Mouse (Mus musculus) thymus, adult 2 months (tissue): ENCODE data around the gene Pkdcc. TPM values are rescaled to one million over a fixed set of nuclear protein-coding genes. Genes with fewer than 3 reads are reported as not detected.
A peak's percentile ranks its signal among the peaks of the same experiment; 100 is the strongest.

Experiments
- DNase-seq: peaks from one replicate; pipeline ENCODE4 v3.0.0; 2021
- H3K27ac ChIP-seq: fragments of 200-500 bp; 2 replicates; pipeline ENCODE4 v1.5.1; 2012; ENCODE audit warnings: low read length, control low read depth; ENCODE audit not compliant: control insufficient read depth, insufficient read depth
- H3K27me3 ChIP-seq: fragments of 200-500 bp; 2 replicates; pipeline ENCODE4 v1.6.1; 2012; ENCODE audit warnings: mild to moderate bottlenecking, low read length, moderate library complexity, mixed read lengths; ENCODE audit not compliant: control insufficient read depth, insufficient read depth
- H3K36me3 ChIP-seq: fragments of 200-500 bp; 2 replicates; pipeline ENCODE4 v1.6.1; 2012; ENCODE audit warnings: mild to moderate bottlenecking, low read length, moderate library complexity; ENCODE audit not compliant: control insufficient read depth, insufficient read depth
- H3K4me1 ChIP-seq: fragments of 200-500 bp; replicated peaks from 2 replicates; pipeline ENCODE4 v1.6.1; 2012; ENCODE audit warnings: low read length; ENCODE audit not compliant: control insufficient read depth, insufficient read depth
- H3K4me3 ChIP-seq: fragments of 200-500 bp; 2 replicates; pipeline ENCODE4 v1.5.1; 2012; ENCODE audit warnings: mild to moderate bottlenecking, low read length, control low read depth, moderate library complexity; ENCODE audit not compliant: control insufficient read depth, insufficient read depth
- CTCF ChIP-seq: fragments of 200-500 bp; IDR thresholded peaks from 2 replicates; pipeline ENCODE4 v1.5.1; 2012; ENCODE audit warnings: mild to moderate bottlenecking, control low read depth, low read length, moderate library complexity, borderline replicate concordance; ENCODE audit not compliant: control insufficient read depth, poor library complexity, insufficient read depth; ENCODE audit errors: extremely low read depth
- POLR2A ChIP-seq: fragments of 200-500 bp; IDR thresholded peaks from 2 replicates; pipeline ENCODE4 v1.6.1; 2012; ENCODE audit warnings: mild to moderate bottlenecking, low read length, control low read depth, moderate library complexity; ENCODE audit not compliant: control insufficient read depth, poor library complexity, insufficient read depth; ENCODE audit errors: extremely low read depth
- WGBS: fragments of 180-500 bp; shearing (Covaris S2); methylation state at CpG from one replicate; pipeline ENCODE4 v1.1.7; 2018; 5-methylcytosine and 5-hydroxymethylcytosine counted together
- polyA plus RNA-seq: library from polyadenylated mRNA; depleted of rRNA; stranded (reverse); fragments of >200 nt; gene quantifications from 2 replicates; pipeline ENCODE4 v1.2.3, GENCODE M21; 2012

Gene Pkdcc
- polyA plus RNA-seq, 1 experiment, result 50.8 TPM

DNA sequence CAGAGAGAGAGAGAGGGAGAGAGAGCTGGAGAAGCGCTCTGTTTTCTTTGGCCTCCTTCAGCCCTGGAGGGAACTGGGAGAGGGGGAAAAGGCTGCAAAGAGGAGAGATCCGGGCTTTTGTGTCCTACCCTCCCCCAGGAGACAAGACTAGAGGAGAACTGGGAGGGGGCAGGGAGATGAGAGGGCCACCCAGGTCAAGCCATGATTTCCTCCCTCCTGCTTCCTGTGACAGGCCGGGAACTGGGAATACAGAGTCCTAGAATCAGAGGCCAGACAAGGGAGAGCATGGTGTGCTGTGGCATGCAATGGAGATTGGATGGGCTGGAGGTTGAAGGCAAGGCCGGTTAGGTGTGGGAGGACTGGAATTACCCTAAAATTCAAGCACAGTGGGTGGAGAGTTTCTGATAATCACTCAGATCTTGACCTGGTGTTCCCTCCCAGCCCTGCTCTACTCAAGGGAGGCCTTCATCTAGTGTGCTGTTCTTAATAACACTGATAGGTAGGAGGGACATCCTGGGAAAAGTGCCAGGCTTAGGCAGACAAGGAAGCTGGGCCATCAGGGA is 17.6 kb upstream of the Pkdcc start:
- H3K4me1 ChIP-seq, result no peaks in the 10 kb centered on the region
- no peaks in the 10 kb centered on the region for H3K27me3 ChIP-seq
- no peak for DNase-seq
- H3K36me3 ChIP-seq, result no peaks in the 10 kb centered on the region
- no peak overlapping the region for H3K4me3 ChIP-seq
- H3K27ac ChIP-seq, result peak overlapping the region; percentile 5; the same call in 1 of the 2 replicates
- TF ChIP-seq POLR2A (no peak), CTCF (no peak)
- WGBS, result 75% methylated on average over 4 of the region's 4 CpGs

DNA sequence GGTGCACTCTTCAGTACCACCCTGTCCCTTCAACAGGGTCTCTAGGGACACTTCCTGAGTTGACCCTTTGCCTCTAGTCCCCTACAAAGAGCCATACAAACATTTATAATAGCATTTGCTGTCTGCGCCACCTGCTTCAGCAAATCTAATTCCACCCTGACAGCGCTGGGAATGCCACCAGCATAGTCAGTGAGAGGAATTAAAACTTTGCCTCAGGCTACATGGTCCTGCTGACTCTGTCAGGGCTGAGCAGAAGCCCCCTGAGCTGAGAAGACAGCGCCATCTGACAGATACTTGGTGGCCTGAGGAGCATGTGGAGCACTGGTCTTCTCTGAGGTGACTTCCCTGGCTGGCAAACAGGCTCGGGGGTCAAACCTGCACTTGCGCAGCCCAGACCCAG is 14.6 kb upstream of the Pkdcc start:
- 96% methylated on average over 5 of the region's 5 CpGs for WGBS
- no peak for TF ChIP-seq POLR2A
- no peak for TF ChIP-seq CTCF
- H3K27me3 ChIP-seq, result no peaks in the 10 kb centered on the region

GRCm38 (mm10) chr17:83201257-83201656 is 13.8 kb upstream of the Pkdcc start:
- Histone ChIP-seq H3K36me3 (no peaks in the 10 kb centered on the region), H3K27ac (no peak overlapping the region), H3K4me1 (peaks cover 6% of the 10 kb centered on the region), H3K27me3 (no peaks in the 10 kb centered on the region), H3K4me3 (no peak overlapping the region)
- TF ChIP-seq CTCF (no peak), POLR2A (no peak)
- no peak for DNase-seq
- 81% methylated on average over 6 of the region's 6 CpGs for WGBS

More for the DNA sequence above, 14.6 kb upstream of the Pkdcc start:
- Histone ChIP-seq H3K4me1 (peaks cover 4% of the 10 kb centered on the region), H3K27ac (no peak overlapping the region), H3K4me3 (no peak overlapping the region), H3K36me3 (no peaks in the 10 kb centered on the region)
- DNase-seq, result no peak

- Histone ChIP-seq H3K4me3 (no peak overlapping the region), H3K4me1 (peaks cover 19% of the 10 kb centered on the region), H3K36me3 (no peaks in the 10 kb centered on the region), H3K27me3 (no peaks in the 10 kb centered on the region), H3K27ac (no peak overlapping the region)
- 85% methylated on average over 8 of the region's 8 CpGs for WGBS
- TF ChIP-seq CTCF, result no peak
- TF ChIP-seq POLR2A, result no peak
- DNase-seq, result no peak
These were observed 11.3 kb upstream of the Pkdcc start for GRCm38 (mm10) chr17:83203692-83204383.

- no peak overlapping the region for H3K4me3 ChIP-seq
- no peaks in the 10 kb centered on the region for H3K27me3 ChIP-seq
- peak; percentile 39 for DNase-seq
- no peaks in the 10 kb centered on the region for H3K36me3 ChIP-seq
- WGBS, result 17% methylated on average over 3 of the region's 3 CpGs
- no peak for TF ChIP-seq POLR2A
- TF ChIP-seq CTCF, result no peak
- peaks cover 19% of the 10 kb centered on the region for H3K4me1 ChIP-seq
- peak overlapping the region; percentile 79 for H3K27ac ChIP-seq
These were observed 7.8 kb upstream of the Pkdcc start for GRCm38 (mm10) chr17:83207296-83207695.

DNA sequence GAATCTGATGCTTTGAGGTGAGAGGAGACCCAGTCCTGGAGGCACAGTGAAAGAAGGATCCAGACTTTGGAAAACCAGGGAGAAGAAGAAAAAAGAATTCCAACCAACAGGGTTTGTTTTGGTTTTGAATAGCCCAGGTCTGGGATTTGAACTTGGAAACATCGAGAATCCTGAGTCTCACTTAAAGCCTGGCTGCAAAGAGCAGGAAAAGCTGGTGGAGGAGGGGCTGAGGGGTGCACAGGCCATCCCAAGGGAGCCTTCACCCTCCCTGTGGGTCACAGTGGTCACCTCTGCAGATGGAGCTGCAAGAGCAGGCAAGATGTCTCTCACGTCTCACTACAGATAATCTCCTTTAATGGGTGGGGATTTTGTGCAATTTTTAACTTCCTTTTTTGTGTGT is 6.6 kb upstream of the Pkdcc start:
- WGBS, result 79% methylated on average over 2 of the region's 2 CpGs
- TF ChIP-seq POLR2A (no peak), CTCF (no peak)
- DNase-seq, result no peak
- H3K4me3 ChIP-seq, result no peak overlapping the region
- H3K27ac ChIP-seq, result no peak overlapping the region
- H3K27me3 ChIP-seq, result no peaks in the 10 kb centered on the region
- H3K36me3 ChIP-seq, result no peaks in the 10 kb centered on the region
- H3K4me1 ChIP-seq, result peaks cover 19% of the 10 kb centered on the region
